Mouse (Mus musculus): ENCODE results near the gene Tmem178b. TPM values are rescaled to one million over a fixed set of nuclear protein-coding genes. Genes with fewer than 3 reads are reported as not detected.

The Tmem178b gene
- polyA plus RNA-seq, 1 experiment from 2014 or later, result not detected

DNA sequence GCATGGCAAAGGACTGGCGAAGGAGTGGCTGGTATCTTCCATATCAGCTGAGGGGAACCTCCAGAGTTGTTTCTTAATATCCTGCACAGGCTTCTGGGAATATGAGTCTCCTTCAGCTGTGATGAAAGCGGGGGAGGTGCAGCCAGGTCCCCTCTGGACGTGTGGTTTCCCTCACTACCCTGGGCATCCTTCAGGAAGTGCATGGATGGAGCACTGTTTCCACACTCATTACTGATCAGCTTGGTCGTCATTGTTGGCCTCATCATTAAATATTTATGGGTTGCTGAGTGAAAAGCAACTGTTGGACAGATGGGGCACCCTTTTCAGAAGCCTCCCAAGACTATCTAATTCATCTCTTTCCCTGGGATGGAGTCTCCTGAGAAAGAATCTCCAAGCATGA lies 146.3 kb downstream of the Tmem178b start:
- Histone ChIP-seq H3K4me3 (ENCODE audit: inconsistent target) (no peak overlapping the region), H3K36me3 (ENCODE audit: inconsistent target) (no peaks in the 10 kb centered on the region), H3K79me2 (ENCODE audit: inconsistent target) (no peaks in the 10 kb centered on the region), H3K27ac (no peak overlapping the region)
- 38% methylated on average over 4 of the region's 4 CpGs for WGBS (ENCODE audit: missing documents)

- Histone ChIP-seq H3K27ac (no peak overlapping the region), H3K79me2 (ENCODE audit: inconsistent target) (no peaks in the 10 kb centered on the region), H3K4me3 (ENCODE audit: inconsistent target) (no peak overlapping the region), H3K36me3 (ENCODE audit: inconsistent target) (no peaks in the 10 kb centered on the region)
- WGBS (ENCODE audit: missing documents), result 81% methylated on average over 4 of the region's 4 CpGs
These were observed 150.7 kb downstream of the Tmem178b start for GRCm38 (mm10) chr6:40023592-40024335.

GRCm38 (mm10) chr6:40024336-40024934 lies 151.4 kb downstream of the Tmem178b start:
- WGBS (ENCODE audit: missing documents), result 81% methylated on average over 5 of the region's 5 CpGs
- H3K36me3 ChIP-seq (ENCODE audit: inconsistent target), result no peaks in the 10 kb centered on the region
- no peak overlapping the region for H3K27ac ChIP-seq

DNA sequence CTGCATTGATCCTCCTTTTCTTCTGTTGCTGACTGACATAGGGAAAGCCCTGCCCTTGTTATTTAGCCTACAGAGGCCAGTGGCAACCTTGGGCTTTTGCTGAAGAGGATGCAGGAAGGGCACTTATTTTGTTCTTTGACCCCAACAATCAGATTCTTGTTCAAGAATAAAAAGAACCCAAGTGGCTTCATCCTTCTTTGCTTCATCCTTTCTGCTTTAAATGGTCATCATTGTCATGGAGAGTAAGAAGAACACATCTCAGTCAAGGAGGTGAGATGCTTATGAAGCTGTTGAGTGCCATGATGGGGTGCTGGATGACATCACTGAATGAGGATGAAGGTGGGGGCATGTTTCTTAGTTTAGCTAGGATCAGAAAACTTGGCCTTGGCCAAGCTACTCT lies 159.8 kb downstream of the Tmem178b start:
- H3K4me3 ChIP-seq (ENCODE audit: inconsistent target), result no peak overlapping the region
- no peaks in the 10 kb centered on the region for H3K79me2 ChIP-seq (ENCODE audit: inconsistent target)
- no peaks in the 10 kb centered on the region for H3K36me3 ChIP-seq (ENCODE audit: inconsistent target)
- H3K27ac ChIP-seq, result no peak overlapping the region

More at GRCm38 (mm10) chr6:40024336-40024934, 151.4 kb downstream of the Tmem178b start:
- H3K79me2 ChIP-seq (ENCODE audit: inconsistent target), result no peaks in the 10 kb centered on the region
- H3K4me3 ChIP-seq (ENCODE audit: inconsistent target), result no peak overlapping the region

DNA sequence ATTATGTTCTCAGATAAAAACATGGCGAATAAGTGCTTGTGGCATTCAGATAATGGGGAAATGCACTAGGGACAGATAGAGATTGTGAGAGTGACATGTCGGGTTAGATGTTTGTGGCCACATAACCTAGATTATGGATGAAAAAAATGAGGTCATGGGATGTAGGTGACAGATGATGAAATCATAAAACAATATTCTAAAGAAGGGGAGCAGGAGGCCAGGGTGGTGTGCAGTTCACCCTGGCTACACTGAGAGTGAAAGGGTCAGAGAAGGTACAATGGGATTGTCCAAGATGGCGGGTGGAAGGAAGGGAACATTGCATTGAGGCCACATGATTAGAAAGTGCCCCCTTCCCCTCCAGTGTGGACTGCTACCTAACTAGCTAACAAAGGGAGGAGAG lies 160.9 kb downstream of the Tmem178b start:
- Histone ChIP-seq H3K36me3 (ENCODE audit: inconsistent target) (no peaks in the 10 kb centered on the region), H3K79me2 (ENCODE audit: inconsistent target) (no peaks in the 10 kb centered on the region), H3K4me3 (ENCODE audit: inconsistent target) (no peak overlapping the region), H3K27ac (no peak overlapping the region)
- WGBS (ENCODE audit: missing documents), result 98% methylated on average over 3 of the region's 3 CpGs

DNA sequence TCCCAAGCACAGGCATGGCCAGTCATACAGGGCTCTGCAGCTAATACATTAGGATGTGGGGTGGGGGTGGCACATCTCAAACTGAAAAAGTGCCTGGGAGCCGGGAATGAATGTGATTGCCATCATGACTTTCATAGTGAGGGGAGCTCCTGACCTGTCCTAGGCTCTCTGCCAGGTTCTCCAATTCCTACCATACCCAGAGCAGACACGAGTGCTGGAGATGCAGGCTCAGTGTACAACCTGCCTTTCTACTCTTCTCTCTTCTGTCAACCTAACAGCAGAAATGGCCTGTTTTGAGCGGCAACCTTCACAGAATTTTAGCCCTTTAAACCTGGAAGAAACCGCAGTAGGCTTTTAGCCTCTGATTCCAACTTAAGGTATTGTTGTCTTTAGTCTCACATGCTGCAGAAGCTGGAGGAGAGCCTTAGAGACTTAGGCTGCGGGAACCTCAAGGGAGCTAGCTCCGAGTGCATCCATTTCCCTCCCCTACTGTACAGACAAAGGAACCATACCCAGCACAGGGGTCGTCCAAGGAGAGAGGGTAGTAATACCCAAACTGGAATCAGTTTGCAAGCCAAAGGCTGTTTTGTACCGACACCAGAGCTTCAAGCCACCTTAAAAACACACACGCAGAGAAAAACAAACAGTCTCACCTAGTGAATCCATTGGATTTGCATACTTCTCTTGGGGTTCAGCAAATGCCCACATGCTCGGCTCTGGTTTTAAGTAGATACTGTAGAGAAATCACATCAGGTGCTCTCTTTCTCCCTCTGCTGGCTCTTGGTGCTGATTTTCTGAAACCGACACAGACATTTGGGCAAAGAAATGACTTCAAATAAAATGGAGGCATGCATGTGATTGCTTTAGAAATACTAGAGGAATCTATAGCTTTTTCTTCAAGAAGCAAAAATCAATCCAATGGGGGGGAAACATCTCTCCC lies 176.2 kb downstream of the Tmem178b start:
- WGBS (ENCODE audit: missing documents), result 48% methylated on average over 11 of the region's 11 CpGs
- no peaks in the 10 kb centered on the region for H3K36me3 ChIP-seq (ENCODE audit: inconsistent target)

GRCm38 (mm10) chr6:40049909-40050484 lies 176.9 kb downstream of the Tmem178b start:
- WGBS (ENCODE audit: missing documents), result 93% methylated on average over 6 of the region's 6 CpGs
- Histone ChIP-seq H3K27ac (no peak overlapping the region), H3K79me2 (ENCODE audit: inconsistent target) (no peaks in the 10 kb centered on the region), H3K36me3 (ENCODE audit: inconsistent target) (no peaks in the 10 kb centered on the region), H3K4me3 (ENCODE audit: inconsistent target) (no peak overlapping the region)

More for the DNA sequence above, 176.2 kb downstream of the Tmem178b start:
- Histone ChIP-seq H3K4me3 (ENCODE audit: inconsistent target) (no peak overlapping the region), H3K79me2 (ENCODE audit: inconsistent target) (no peaks in the 10 kb centered on the region), H3K27ac (no peak overlapping the region)

DNA sequence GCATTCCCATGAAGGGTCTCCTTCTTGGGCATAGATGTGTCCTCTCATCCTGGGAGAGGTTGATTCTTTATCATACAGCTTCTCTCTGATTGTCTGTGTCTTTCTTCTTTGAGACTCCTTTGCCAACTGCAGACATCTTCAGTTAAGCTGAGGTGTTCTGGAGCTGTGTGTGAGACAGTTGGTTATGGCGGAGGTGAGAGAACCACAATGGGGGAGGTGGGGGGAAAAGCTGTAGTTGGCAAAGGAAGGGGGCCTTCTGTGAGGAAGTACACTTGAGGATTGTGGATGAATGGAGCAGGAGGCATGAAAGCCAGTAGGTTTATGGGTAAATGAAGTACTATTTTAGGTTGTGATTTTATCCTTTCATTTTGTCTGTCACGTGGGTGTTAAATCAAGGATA lies 178.6 kb downstream of the Tmem178b start:
- no peaks in the 10 kb centered on the region for H3K79me2 ChIP-seq (ENCODE audit: inconsistent target)
- WGBS (ENCODE audit: missing documents), result 92% methylated on average over 2 of the region's 2 CpGs
- H3K27ac ChIP-seq, result no peak overlapping the region

GRCm38 (mm10) chr6:40052593-40052992 lies 179.5 kb downstream of the Tmem178b start:
- no peaks in the 10 kb centered on the region for H3K36me3 ChIP-seq (ENCODE audit: inconsistent target)
- WGBS (ENCODE audit: missing documents), result 83% methylated on average over 1 of the region's 1 CpGs
- H3K27ac ChIP-seq, result no peak overlapping the region
- no peak overlapping the region for H3K4me3 ChIP-seq (ENCODE audit: inconsistent target)
- H3K79me2 ChIP-seq (ENCODE audit: inconsistent target), result no peaks in the 10 kb centered on the region

More for the DNA sequence above, 178.6 kb downstream of the Tmem178b start:
- Histone ChIP-seq H3K4me3 (ENCODE audit: inconsistent target) (no peak overlapping the region), H3K36me3 (ENCODE audit: inconsistent target) (no peaks in the 10 kb centered on the region)

GRCm38 (mm10) chr6:40059466-40059865 lies 186.4 kb downstream of the Tmem178b start:
- H3K79me2 ChIP-seq (ENCODE audit: inconsistent target), result no peaks in the 10 kb centered on the region
- no peak overlapping the region for H3K27ac ChIP-seq
- 75% methylated on average over 3 of the region's 3 CpGs for WGBS (ENCODE audit: missing documents)
- H3K4me3 ChIP-seq (ENCODE audit: inconsistent target), result no peak overlapping the region
- no peaks in the 10 kb centered on the region for H3K36me3 ChIP-seq (ENCODE audit: inconsistent target)

DNA sequence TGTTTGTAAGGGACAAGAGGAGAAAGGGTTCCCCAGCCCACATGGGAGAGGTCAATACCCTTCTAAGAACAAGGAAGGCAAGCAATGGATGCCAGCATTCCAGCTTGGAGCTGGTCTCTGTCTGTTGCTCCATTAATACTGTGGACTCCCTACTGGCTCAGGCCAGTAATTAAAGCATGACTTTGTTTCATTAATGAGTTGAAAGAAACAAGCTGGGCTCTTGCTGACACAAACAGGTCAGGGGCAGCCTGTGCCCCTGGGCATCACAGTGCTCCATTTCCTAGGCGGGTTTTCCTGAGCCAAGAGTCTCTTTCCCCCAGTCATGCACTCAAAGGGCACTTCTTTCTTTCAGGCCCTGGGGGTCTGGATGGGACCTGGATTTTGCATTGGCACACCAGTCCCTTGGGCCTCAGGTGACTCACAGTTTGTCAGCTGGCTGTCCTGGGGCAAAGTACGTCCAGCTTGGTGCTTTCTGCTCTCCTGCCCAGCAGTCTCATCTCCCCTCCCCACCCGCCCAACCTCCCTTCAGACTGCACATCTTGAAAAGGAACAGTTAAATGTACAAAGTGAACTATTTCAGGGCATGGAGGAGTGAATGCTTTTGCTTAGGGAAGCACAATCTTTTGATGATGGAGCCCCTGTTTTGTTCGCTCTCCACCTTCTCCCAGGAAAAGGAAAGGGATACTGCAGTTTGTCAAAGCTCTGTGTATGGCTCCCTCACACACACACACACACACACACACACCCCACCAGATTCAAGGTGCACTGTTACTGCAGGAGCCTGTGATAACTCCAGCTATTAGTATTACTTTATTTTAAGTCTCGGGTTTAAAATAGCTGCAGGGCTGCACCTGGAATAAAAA lies 188.5 kb downstream of the Tmem178b start:
- Histone ChIP-seq H3K27ac (no peak overlapping the region), H3K4me3 (ENCODE audit: inconsistent target) (no peak overlapping the region), H3K79me2 (ENCODE audit: inconsistent target) (no peaks in the 10 kb centered on the region), H3K36me3 (ENCODE audit: inconsistent target) (no peaks in the 10 kb centered on the region)
- 96% methylated on average over 5 of the region's 5 CpGs for WGBS (ENCODE audit: missing documents)

- no peak overlapping the region for H3K4me3 ChIP-seq (ENCODE audit: inconsistent target)
- no peaks in the 10 kb centered on the region for H3K36me3 ChIP-seq (ENCODE audit: inconsistent target)
- WGBS (ENCODE audit: missing documents), result 86% methylated on average over 7 of the region's 7 CpGs
- H3K27ac ChIP-seq, result no peak overlapping the region
- H3K79me2 ChIP-seq (ENCODE audit: inconsistent target), result no peaks in the 10 kb centered on the region
These were observed 189.1 kb downstream of the Tmem178b start for GRCm38 (mm10) chr6:40062190-40062501.

GRCm38 (mm10) chr6:40063438-40063837 lies 190.4 kb downstream of the Tmem178b start:
- Histone ChIP-seq H3K4me3 (ENCODE audit: inconsistent target) (no peak overlapping the region), H3K36me3 (ENCODE audit: inconsistent target) (no peaks in the 10 kb centered on the region), H3K79me2 (ENCODE audit: inconsistent target) (no peaks in the 10 kb centered on the region), H3K27ac (no peak overlapping the region)
- WGBS (ENCODE audit: missing documents), result 100% methylated on average over 1 of the region's 1 CpGs

GRCm38 (mm10) chr6:40063899-40064298 lies 190.8 kb downstream of the Tmem178b start:
- Histone ChIP-seq H3K4me3 (ENCODE audit: inconsistent target) (no peak overlapping the region), H3K79me2 (ENCODE audit: inconsistent target) (no peaks in the 10 kb centered on the region), H3K36me3 (ENCODE audit: inconsistent target) (no peaks in the 10 kb centered on the region), H3K27ac (no peak overlapping the region)
- WGBS (ENCODE audit: missing documents), result 63% methylated on average over 1 of the region's 1 CpGs

Measured in macrophage (primary cell).